Mouse (Mus musculus) hindbrain, embryonic 14.5 days (tissue): ENCODE measurements around the gene Igfbp6. TPM values are rescaled to one million over a fixed set of nuclear protein-coding genes. Genes with fewer than 3 reads are reported as not detected.

Source experiments
- ATAC-seq: fragments of 200-750 bp; cut with Nextera tagmentation; 2 replicates; pipeline ENCODE4 v1.8.0; 2017; ENCODE audit warnings: moderate number of reproducible peaks, mild to moderate bottlenecking, moderate TSS enrichment, moderate library complexity; ENCODE audit not compliant: low FRiP score
- DNase-seq: peaks from one replicate; pipeline ENCODE4 v3.0.0-alpha.2; 2015; ENCODE audit warnings: low spot score
- H3K27ac ChIP-seq: fragments of 300-500 bp; sonication (generic); 2 replicates; pipeline ENCODE4 v1.5.1; 2014; ENCODE audit warnings: mild to moderate bottlenecking, moderate library complexity
- H3K27me3 ChIP-seq: fragments of 300-500 bp; sonication (generic); 2 replicates; pipeline ENCODE4 v1.6.1; 2014; ENCODE audit warnings: mild to moderate bottlenecking, low read length, mixed read lengths; ENCODE audit not compliant: control insufficient read depth, insufficient read depth
- H3K36me3 ChIP-seq: fragments of 300-500 bp; sonication (generic); replicated peaks from 2 replicates; pipeline ENCODE4 v1.6.1; 2014; ENCODE audit not compliant: control insufficient read depth, insufficient read depth
- H3K4me1 ChIP-seq: fragments of 300-500 bp; sonication (generic); replicated peaks from 2 replicates; pipeline ENCODE4 v1.6.1; 2014; ENCODE audit warnings: antibody characterized with exemption, low read length, mixed read lengths; ENCODE audit not compliant: control insufficient read depth, insufficient read depth
- H3K4me2 ChIP-seq: fragments of 300-500 bp; sonication (generic); replicated peaks from 2 replicates; pipeline ENCODE4 v1.6.1; 2014; ENCODE audit warnings: mild to moderate bottlenecking, moderate library complexity
- H3K4me3 ChIP-seq: fragments of 300-500 bp; sonication (generic); replicated peaks from 2 replicates; pipeline ENCODE4 v1.5.1; 2014; ENCODE audit warnings: mild to moderate bottlenecking, low read length
- H3K9ac ChIP-seq: fragments of 300-500 bp; sonication (generic); 2 replicates; pipeline ENCODE4 v1.6.1; 2014
- H3K9me3 ChIP-seq: fragments of 300-500 bp; sonication (generic); 2 replicates; pipeline ENCODE4 v1.6.1; 2016; ENCODE audit warnings: low read length; ENCODE audit not compliant: control insufficient read depth
- WGBS: fragments of 180-500 bp; shearing (Covaris S2); extraction: QIAGEN DNeasy Blood & Tissue Kit; methylation state at CpG from one replicate; pipeline ENCODE4 v1.1.7; 2014; 5-methylcytosine and 5-hydroxymethylcytosine counted together
- polyA plus RNA-seq: library from polyadenylated mRNA; unstranded; fragments of >200 nt; fragmentation: Nextera tagmentation; extraction: Ambion mirVana; gene quantifications from 2 replicates; pipeline ENCODE4 v1.2.1, GENCODE M21; 2014

Igfbp6 gene
- polyA plus RNA-seq, 1 experiment from 2014 or later, result 1.8 TPM

GRCm38 (mm10) chr15:102179106-102179505, 34.9 kb downstream of the Igfbp6 start:
- Histone ChIP-seq H3K9me3 (peaks cover 6% of the 10 kb centered on the region), H3K27ac (no peak overlapping the region), H3K27me3 (no peaks in the 10 kb centered on the region), H3K4me1 (no peaks in the 10 kb centered on the region), H3K36me3 (peaks cover 9% of the 10 kb centered on the region; the same call in 1 of the 2 replicates), H3K4me2 (no peak overlapping the region), H3K4me3 (no peak overlapping the region), H3K9ac (no peak overlapping the region)
- DNase-seq (no peak), ATAC-seq (no peak)
- 79% methylated on average over 9 of the region's 9 CpGs for WGBS

GRCm38 (mm10) chr15:102179924-102180323, 35.8 kb downstream of the Igfbp6 start:
- no peak overlapping the region for H3K4me2 ChIP-seq
- WGBS, result 87% methylated on average over 14 of the region's 14 CpGs
- no peak overlapping the region for H3K27ac ChIP-seq
- no peaks in the 10 kb centered on the region for H3K9me3 ChIP-seq
- H3K4me3 ChIP-seq, result no peak overlapping the region
- no peak overlapping the region for H3K9ac ChIP-seq
- H3K36me3 ChIP-seq, result peaks cover 6% of the 10 kb centered on the region; the same call in 1 of the 2 replicates
- ATAC-seq (no peak), DNase-seq (no peak)
- H3K27me3 ChIP-seq, result no peaks in the 10 kb centered on the region
- no peaks in the 10 kb centered on the region for H3K4me1 ChIP-seq

GRCm38 (mm10) chr15:102183076-102183475, 38.9 kb downstream of the Igfbp6 start:
- peaks cover 7% of the 10 kb centered on the region; the same call in 1 of the 2 replicates for H3K36me3 ChIP-seq
- no peak overlapping the region for H3K27ac ChIP-seq
- no peaks in the 10 kb centered on the region for H3K9me3 ChIP-seq
- ATAC-seq (no peak), DNase-seq (no peak)
- 91% methylated on average over 3 of the region's 3 CpGs for WGBS
- H3K4me3 ChIP-seq, result no peak overlapping the region
- H3K4me2 ChIP-seq, result no peak overlapping the region
- no peak overlapping the region for H3K9ac ChIP-seq
- H3K4me1 ChIP-seq, result no peaks in the 10 kb centered on the region
- no peaks in the 10 kb centered on the region for H3K27me3 ChIP-seq

DNA sequence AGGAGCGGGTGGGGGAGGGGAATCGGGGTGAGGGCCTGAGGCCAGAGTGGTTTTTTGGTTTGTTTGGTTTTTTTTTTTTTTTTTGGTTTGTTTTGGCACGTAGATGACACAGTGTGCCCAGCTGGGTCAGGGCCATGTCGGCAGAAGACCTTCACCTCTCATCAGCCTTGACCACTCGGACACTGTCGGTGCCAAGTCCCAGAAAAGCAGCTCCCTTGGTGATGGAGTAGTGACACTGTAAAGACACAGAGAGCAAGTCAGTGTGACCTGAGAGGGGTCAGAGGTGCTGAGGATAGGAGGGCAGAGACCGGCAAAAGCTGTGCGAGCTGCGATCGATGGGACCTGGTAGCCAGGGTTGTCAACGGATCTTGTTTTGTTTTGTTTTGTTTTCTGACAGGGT, 42.1 kb downstream of the Igfbp6 start:
- Histone ChIP-seq H3K27me3 (no peaks in the 10 kb centered on the region), H3K4me3 (no peak overlapping the region), H3K27ac (no peak overlapping the region), H3K4me1 (no peaks in the 10 kb centered on the region), H3K9me3 (no peaks in the 10 kb centered on the region), H3K4me2 (no peak overlapping the region), H3K9ac (no peak overlapping the region), H3K36me3 (peaks cover 7% of the 10 kb centered on the region; the same call in 1 of the 2 replicates)
- DNase-seq (no peak), ATAC-seq (no peak)
- 83% methylated on average over 11 of the region's 11 CpGs for WGBS

GRCm38 (mm10) chr15:102188096-102188495, 43.9 kb downstream of the Igfbp6 start:
- no peak for ATAC-seq
- no peaks in the 10 kb centered on the region for H3K9me3 ChIP-seq
- no peak overlapping the region for H3K4me2 ChIP-seq
- WGBS, result 94% methylated on average over 10 of the region's 10 CpGs
- no peak overlapping the region for H3K9ac ChIP-seq
- no peak for DNase-seq
- no peak overlapping the region for H3K27ac ChIP-seq
- H3K4me1 ChIP-seq, result no peaks in the 10 kb centered on the region
- no peaks in the 10 kb centered on the region for H3K27me3 ChIP-seq
- no peak overlapping the region for H3K4me3 ChIP-seq
- H3K36me3 ChIP-seq, result peaks cover 7% of the 10 kb centered on the region; the same call in 1 of the 2 replicates

DNA sequence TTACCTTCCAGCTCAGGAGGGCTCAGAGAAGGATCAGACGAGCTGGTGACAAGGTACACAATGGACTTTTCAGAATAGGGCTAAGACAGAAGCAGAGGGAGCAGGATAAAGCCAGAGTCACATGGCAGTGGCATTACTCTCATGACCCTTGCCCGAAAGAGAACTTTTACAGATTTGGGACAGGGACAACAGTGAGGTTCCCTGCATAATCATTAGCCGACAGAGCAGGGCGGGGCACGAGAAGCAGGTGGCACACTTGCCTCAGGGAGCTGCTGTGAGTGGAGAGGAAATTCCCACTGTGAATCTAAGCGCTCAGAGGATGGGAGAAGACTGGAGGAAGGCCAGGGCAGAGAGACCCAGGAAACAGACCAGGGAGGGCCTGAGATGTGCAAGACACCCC, 44.7 kb downstream of the Igfbp6 start:
- no peak overlapping the region for H3K27ac ChIP-seq
- H3K9me3 ChIP-seq, result no peaks in the 10 kb centered on the region
- no peak overlapping the region for H3K4me2 ChIP-seq
- H3K36me3 ChIP-seq, result peaks cover 7% of the 10 kb centered on the region; the same call in 1 of the 2 replicates
- H3K27me3 ChIP-seq, result no peaks in the 10 kb centered on the region
- no peak overlapping the region for H3K9ac ChIP-seq
- DNase-seq (no peak), ATAC-seq (no peak)
- WGBS, result 65% methylated on average over 6 of the region's 6 CpGs
- no peak overlapping the region for H3K4me3 ChIP-seq
- H3K4me1 ChIP-seq, result no peaks in the 10 kb centered on the region

- WGBS, result 75% methylated on average over 7 of the region's 7 CpGs
- no peaks in the 10 kb centered on the region for H3K27me3 ChIP-seq
- no peaks in the 10 kb centered on the region for H3K9me3 ChIP-seq
- no peak overlapping the region for H3K9ac ChIP-seq
- ATAC-seq, result no peak
- DNase-seq, result no peak
- H3K4me1 ChIP-seq, result no peaks in the 10 kb centered on the region
- H3K4me2 ChIP-seq, result no peak overlapping the region
- no peak overlapping the region for H3K4me3 ChIP-seq
- no peaks in the 10 kb centered on the region; the same call in 1 of the 2 replicates for H3K36me3 ChIP-seq
- no peak overlapping the region for H3K27ac ChIP-seq
These were observed 47.5 kb downstream of the Igfbp6 start for GRCm38 (mm10) chr15:102191699-102192098.

DNA sequence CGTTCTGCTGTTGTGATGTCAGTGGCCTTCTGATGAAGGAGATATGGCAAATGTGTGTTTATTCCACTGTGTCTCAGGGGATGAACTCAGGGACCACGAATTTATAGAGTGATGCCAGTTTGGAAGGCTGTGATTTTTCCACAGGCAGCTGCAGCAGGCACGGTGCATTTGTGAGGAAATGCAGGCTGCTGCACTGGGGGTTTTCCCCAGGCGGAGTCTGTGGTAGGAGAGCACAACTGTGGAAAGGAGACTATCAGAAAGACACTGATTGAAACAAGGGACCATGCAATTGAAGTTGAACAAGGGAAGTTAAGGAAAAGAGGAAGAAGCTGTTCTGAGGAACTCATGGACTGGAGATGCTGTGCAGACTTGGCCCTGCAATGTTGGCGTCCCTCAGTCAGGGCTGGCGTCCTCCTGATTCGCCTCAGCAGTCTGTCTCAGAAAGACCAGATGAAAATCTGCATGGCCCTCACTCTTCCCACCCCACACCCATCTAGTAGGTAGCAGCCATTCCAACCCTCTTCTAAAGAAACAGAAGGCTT, 48.2 kb downstream of the Igfbp6 start:
- no peaks in the 10 kb centered on the region for H3K27me3 ChIP-seq
- H3K9me3 ChIP-seq, result no peaks in the 10 kb centered on the region
- H3K27ac ChIP-seq, result no peak overlapping the region
- H3K9ac ChIP-seq, result no peak overlapping the region
- no peak for ATAC-seq
- H3K4me2 ChIP-seq, result no peak overlapping the region
- H3K4me1 ChIP-seq, result no peaks in the 10 kb centered on the region
- WGBS, result 78% methylated on average over 7 of the region's 7 CpGs
- no peak overlapping the region for H3K4me3 ChIP-seq
- H3K36me3 ChIP-seq, result no peaks in the 10 kb centered on the region
- DNase-seq, result no peak

GRCm38 (mm10) chr15:102192820-102193386, 48.7 kb downstream of the Igfbp6 start:
- DNase-seq (no peak), ATAC-seq (no peak)
- 73% methylated on average over 5 of the region's 5 CpGs for WGBS
- no peaks in the 10 kb centered on the region for H3K36me3 ChIP-seq
- H3K4me3 ChIP-seq, result no peak overlapping the region
- no peak overlapping the region for H3K27ac ChIP-seq
- H3K9me3 ChIP-seq, result no peaks in the 10 kb centered on the region
- no peaks in the 10 kb centered on the region for H3K27me3 ChIP-seq
- H3K4me1 ChIP-seq, result no peaks in the 10 kb centered on the region
- H3K4me2 ChIP-seq, result no peak overlapping the region
- no peak overlapping the region for H3K9ac ChIP-seq
